Comparison of ENCODE assay signal across 9 mouse cellular contexts in genomic region chr8:70408301-70408700, GRCm38 (mm10). TPM values are rescaled to one million over a fixed set of nuclear protein-coding genes. Genes with fewer than 3 reads are reported as not detected.
DNase-seq lines count a peak whose midpoint lies in the region; ATAC-seq and TF ChIP-seq lines count a peak whose summit lies in the region.
"Had no signal": no experiment of that assay in that cellular context is flagged by ENCODE, and none has a peak within 500 bp of the region (broad histone marks: within the 10 kb centered on the region; RNA-seq: fewer than 3 reads in every experiment).

No protein-coding gene starts in this region.

- H3K27me3 ChIP-seq in cerebellum, adult 2 months (ENCODE audit: control insufficient read depth, insufficient read depth, low read length), result no peaks in the 10 kb centered on the region
- no peaks in the 10 kb centered on the region for H3K27me3 ChIP-seq in lung, embryonic 14.5 days (ENCODE audit: insufficient read depth, low read length)
- no peaks in the 10 kb centered on the region for H3K27me3 ChIP-seq in intestine, postnatal 0 days (replicated peaks; ENCODE audit: control insufficient read depth, insufficient read depth, low read length)
- no peaks in the 10 kb centered on the region for H3K27me3 ChIP-seq in small intestine, adult 2 months (ENCODE audit: control insufficient read depth, insufficient read depth, low read length)

- H3K4me2 ChIP-seq in lung, embryonic 14.5 days, result 0 out of 2 replicates have a peak overlapping the region, but pooled peaks have one; percentile 0
- peak overlapping the region; percentile 45 for H3K4me2 ChIP-seq in intestine, postnatal 0 days (replicated peaks; ENCODE audit: low read depth)

- TF ChIP-seq CTCF in cerebellum, adult 2 months (IDR thresholded peaks at IDR 0.05; ENCODE audit: borderline replicate concordance, insufficient read depth, low read depth, low read length), result no peak
- no peak for TF ChIP-seq CTCF in lung, embryonic 14.5 days (IDR thresholded peaks at IDR 0.05; ENCODE audit: low read depth)
- no peak for TF ChIP-seq CTCF in intestine, postnatal 0 days (IDR thresholded peaks at IDR 0.05; ENCODE audit: low read depth)
- TF ChIP-seq CTCF in small intestine, adult 2 months (IDR thresholded peaks at IDR 0.05; ENCODE audit: extremely low read depth, insufficient read length, insufficient replicate concordance, low read depth, low read length), result no peak

- peak overlapping the region; percentile 93 for H3K27ac ChIP-seq in cerebellum, adult 2 months (ENCODE audit: insufficient read depth, low read length)
- H3K27ac ChIP-seq in lung, embryonic 14.5 days (ENCODE audit: low read depth), result peak overlapping the region; percentile 71
- peak overlapping the region; percentile 73 for H3K27ac ChIP-seq in intestine, postnatal 0 days (ENCODE audit: low read depth, low read length)
- H3K27ac ChIP-seq in small intestine, adult 2 months (ENCODE audit: insufficient read depth, low read depth, low read length), result peak overlapping the region; percentile 5; the same call in 1 of the 2 replicates
- H3K27ac ChIP-seq: left cerebral cortex, adult 2 months had no signal

- WGBS in cerebellum, adult 2 months, result 12% methylated on average over 6 of the region's 6 CpGs
- WGBS in lung, embryonic 14.5 days, result 45% methylated on average over 6 of the region's 6 CpGs
- 19% methylated on average over 6 of the region's 6 CpGs for WGBS in intestine, postnatal 0 days
- WGBS in small intestine, adult 2 months, result 43% methylated on average over 6 of the region's 6 CpGs

- DNase-seq in cerebellum, adult 2 months, result peak in 1 of 2 experiments; percentile 67
- peak; percentile 50 for DNase-seq in lung, embryonic 14.5 days
- no peak for DNase-seq in lung, postnatal 36 days
- no peak for DNase-seq in spleen, postnatal 36 days (ENCODE audit: low spot score in 2 of 2)
- no peak for DNase-seq in embryo, embryonic 9.5 days (ENCODE audit: extremely low spot score)

- peaks cover 81% of the 10 kb centered on the region for H3K4me1 ChIP-seq in cerebellum, adult 2 months (ENCODE audit: control insufficient read depth, insufficient read depth, low read length)
- H3K4me1 ChIP-seq in lung, embryonic 14.5 days (ENCODE audit: insufficient read depth), result peaks cover 6% of the 10 kb centered on the region
- peaks cover 29% of the 10 kb centered on the region for H3K4me1 ChIP-seq in intestine, postnatal 0 days (replicated peaks; ENCODE audit: control insufficient read depth, insufficient read depth, low read length)
- H3K4me1 ChIP-seq in small intestine, adult 2 months (ENCODE audit: control insufficient read depth, insufficient read depth, insufficient read length, low read length), result peaks cover 27% of the 10 kb centered on the region

- peak overlapping the region; percentile 16; the same call in 1 of the 2 replicates for H3K9ac ChIP-seq in lung, embryonic 14.5 days
- H3K9ac ChIP-seq in intestine, postnatal 0 days (ENCODE audit: low read depth, low read length), result 0 out of 2 replicates have a peak overlapping the region, but pooled peaks have one; percentile 37

- TF ChIP-seq POLR2A in cerebellum, adult 2 months (IDR thresholded peaks at IDR 0.05; ENCODE audit: borderline replicate concordance, insufficient read depth, low read length), result no peak
- no peak for TF ChIP-seq POLR2A in small intestine, adult 2 months (IDR thresholded peaks at IDR 0.05; ENCODE audit: low read depth, low read length)

- H3K4me3 ChIP-seq in cerebellum, adult 2 months (replicated peaks; ENCODE audit: insufficient read depth, low read depth, low read length), result no peak overlapping the region
- no peak overlapping the region for H3K4me3 ChIP-seq in lung, embryonic 14.5 days (ENCODE audit: low read depth, low read length)
- no peak overlapping the region for H3K4me3 ChIP-seq in intestine, postnatal 0 days (ENCODE audit: low read depth, low read length)
- no peak overlapping the region for H3K4me3 ChIP-seq in small intestine, adult 2 months (ENCODE audit: low read depth, low read length)
- H3K4me3 ChIP-seq: left cerebral cortex, adult 2 months had no signal

- 0 out of 2 replicates have a peak, but pooled peaks cover 6% of the 10 kb centered on the region for H3K36me3 ChIP-seq in lung, embryonic 14.5 days (ENCODE audit: insufficient read depth)
- peaks cover 6% of the 10 kb centered on the region; the same call in 1 of the 2 replicates for H3K36me3 ChIP-seq in intestine, postnatal 0 days (ENCODE audit: control insufficient read depth, insufficient read depth)
- H3K36me3 ChIP-seq in small intestine, adult 2 months (ENCODE audit: control insufficient read depth, insufficient read depth, low read length), result no peaks in the 10 kb centered on the region; the same call in 1 of the 2 replicates

- no peaks in the 10 kb centered on the region for H3K9me3 ChIP-seq in lung, embryonic 14.5 days (ENCODE audit: low read depth, low read length)
- H3K9me3 ChIP-seq in intestine, postnatal 0 days (ENCODE audit: control insufficient read depth), result no peaks in the 10 kb centered on the region

- no peak for ATAC-seq in cerebellum, adult (ENCODE audit: insufficient number of reproducible peaks, low FRiP score, low TSS enrichment)
- peak; percentile 62 for ATAC-seq in lung, embryonic 14.5 days (ENCODE audit: insufficient read depth)
- peak; percentile 76 for ATAC-seq in intestine, postnatal 0 days

RNA-seq across cellular contexts. Expression of gene Crtc1, which starts 31.1 kb away (rescaled TPM):
- 90.2 and 105 TPM in 2 replicates for polyA plus RNA-seq in cerebellum, adult 2 months (2012; rRNA removed)
- 15.5 and 21.8 TPM in 2 replicates for polyA plus RNA-seq in lung, embryonic 14.5 days (2014; fragmentation: Nextera tagmentation; extraction: Ambion mirVana)
- polyA plus RNA-seq in intestine, postnatal 0 days (2015; fragmentation: Nextera tagmentation; extraction: Ambion mirVana), result 8.1 and 9.2 TPM in 2 replicates
- polyA plus RNA-seq in small intestine, adult 2 months (2012; rRNA removed), result 9.4 and 15.1 TPM in 2 replicates

RNA-seq across cellular contexts. Expression of gene Comp, which starts 34.9 kb away (rescaled TPM):
- polyA plus RNA-seq in cerebellum, adult 2 months (2012; rRNA removed), result 2.2 and 3.1 TPM in 2 replicates
- polyA plus RNA-seq in lung, embryonic 14.5 days (2014; fragmentation: Nextera tagmentation; extraction: Ambion mirVana), result 0.43 and 0.53 TPM in 2 replicates
- 0.25 and 0.41 TPM in 2 replicates for polyA plus RNA-seq in intestine, postnatal 0 days (2015; fragmentation: Nextera tagmentation; extraction: Ambion mirVana)
- 0.13 and 1.2 TPM in 2 replicates for polyA plus RNA-seq in small intestine, adult 2 months (2012; rRNA removed)

RNA-seq across cellular contexts. Expression of gene Upf1, which starts 55.2 kb away (rescaled TPM):
- polyA plus RNA-seq in cerebellum, adult 2 months (2012; rRNA removed), result 37.9 and 41.3 TPM in 2 replicates
- polyA plus RNA-seq in lung, embryonic 14.5 days (2014; fragmentation: Nextera tagmentation; extraction: Ambion mirVana), result 23.3 and 27.2 TPM in 2 replicates
- 9.7 and 10.1 TPM in 2 replicates for polyA plus RNA-seq in intestine, postnatal 0 days (2015; fragmentation: Nextera tagmentation; extraction: Ambion mirVana)
- 29.1 and 43.8 TPM in 2 replicates for polyA plus RNA-seq in small intestine, adult 2 months (2012; rRNA removed)

Comparison
In these comparisons a context has a peak if more than half of its experiments do, and no peak if none do; other contexts are left out.
1. H3K27ac ChIP-seq: peak in every context shown above with its lines; median percentile 93 in cerebellum, adult 2 months; 73 in intestine, postnatal 0 days; 71 in lung, embryonic 14.5 days; 5 in small intestine, adult 2 months.